Mouse (Mus musculus) frontal cortex, adult 2 months (tissue): ENCODE measurements around the gene Ksr1. TPM values are rescaled to one million over a fixed set of nuclear protein-coding genes. Genes with fewer than 3 reads are reported as not detected.
"Not testable (repeated sequence)": the region's sequence is repeated elsewhere in the genome, so short reads cannot be mapped to it uniquely, and the experiment has no call there.

Source experiments
- DNase-seq, 2 experiments: peaks; one replicate each; pipeline ENCODE4 v3.0.0; 2022; ENCODE audit warnings: low spot score in 1 of 2; ENCODE audit errors: extremely low spot score in 1 of 2
- polyA plus RNA-seq: library from polyadenylated mRNA; depleted of rRNA; stranded (reverse); fragments of >200 nt; gene quantifications from 2 replicates; pipeline ENCODE4 v1.2.3, GENCODE M21; 2012

The Ksr1 gene
- polyA plus RNA-seq, 1 experiment = 55.7 TPM

- peak in 1 of 2 experiments; percentile 60 for DNase-seq
Measured at GRCm38 (mm10) chr11:79019839-79020534, 126.2 kb downstream of the Ksr1 start.

DNA sequence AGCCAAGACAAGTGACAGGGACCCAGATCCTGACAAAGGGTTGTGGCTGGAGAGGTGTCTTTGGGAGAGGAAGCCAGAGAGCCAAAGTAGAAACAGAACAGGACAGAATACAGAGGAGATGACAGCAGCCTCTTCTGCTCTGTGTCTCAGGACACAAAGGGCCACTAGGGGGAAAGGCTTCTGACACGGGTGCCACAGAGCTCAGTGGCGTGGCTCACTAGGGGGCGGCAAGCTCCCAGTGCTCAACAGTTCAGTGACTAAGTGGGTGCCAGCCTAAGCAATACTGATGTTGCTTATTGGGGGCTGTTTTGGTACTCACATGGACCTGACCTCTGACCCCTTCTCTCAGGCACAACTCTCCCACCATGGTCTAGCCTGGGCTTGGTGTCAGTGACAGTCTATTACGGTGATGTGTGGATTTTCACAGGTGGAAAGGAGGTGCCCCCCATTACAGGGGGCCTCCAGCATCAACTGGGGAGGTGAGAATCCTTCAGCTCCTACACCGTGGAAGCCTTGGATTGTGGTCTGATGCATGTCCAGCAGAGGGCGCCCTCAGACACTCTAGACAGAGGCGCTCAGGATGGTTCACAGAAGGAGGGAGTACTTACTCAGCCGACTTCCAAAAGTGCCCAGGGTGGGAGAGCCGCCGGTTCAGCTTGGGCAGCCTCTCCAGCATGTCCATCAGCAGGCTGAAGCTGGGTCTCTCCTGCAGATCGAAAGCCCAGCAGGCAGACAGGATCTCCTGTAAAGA, 127.1 kb downstream of the Ksr1 start:
- DNase-seq = peak in 1 of 2 experiments; percentile 84

GRCm38 (mm10) chr11:79017161-79017606, 129.0 kb downstream of the Ksr1 start:
- no peak for DNase-seq

DNA sequence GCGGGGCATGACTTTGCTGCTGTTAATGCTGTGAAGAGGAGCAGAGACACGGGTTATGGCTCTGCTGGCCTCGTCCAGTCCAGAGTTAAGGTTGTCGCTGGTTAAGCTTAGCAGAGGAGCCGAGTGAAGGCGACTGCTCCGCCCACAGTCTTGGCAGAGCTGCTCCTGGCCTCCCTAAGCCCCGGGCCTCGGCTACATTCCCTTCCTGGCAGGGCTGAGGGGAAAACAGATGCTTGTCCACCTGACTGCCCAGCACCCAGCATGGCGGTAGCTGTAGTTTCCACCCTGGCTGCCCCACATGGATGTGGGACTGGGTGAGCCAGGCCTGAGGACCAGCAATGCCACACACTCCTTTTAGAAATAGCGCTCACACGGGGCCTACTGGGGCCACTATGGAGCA, 130.0 kb downstream of the Ksr1 start:
- DNase-seq = no peak

- DNase-seq = no peak
Measured at GRCm38 (mm10) chr11:79015660-79016215, 130.5 kb downstream of the Ksr1 start.

GRCm38 (mm10) chr11:79014602-79015325, 131.4 kb downstream of the Ksr1 start:
- DNase-seq = no peak

DNA sequence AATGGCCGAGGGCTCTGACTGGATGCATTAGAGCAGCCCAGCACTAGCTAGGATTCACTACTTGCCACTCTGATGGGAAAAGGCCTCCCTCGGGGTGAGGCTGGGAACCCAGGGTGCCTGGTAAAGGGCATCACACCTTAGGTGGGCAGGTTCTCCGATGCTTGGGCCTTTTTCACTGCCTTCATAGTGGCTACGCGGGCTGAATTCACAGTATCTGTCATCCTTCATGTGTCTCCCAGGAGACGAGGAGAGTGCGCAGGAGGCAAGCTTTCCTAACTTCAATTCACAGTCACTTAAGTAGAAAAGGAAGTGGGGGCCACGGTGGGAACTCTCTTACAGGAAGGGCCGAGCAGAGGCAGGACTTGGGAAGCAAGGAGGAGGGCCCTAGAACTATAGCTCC, 132.4 kb downstream of the Ksr1 start:
- no peak for DNase-seq

- DNase-seq = no peak
Measured at GRCm38 (mm10) chr11:79013056-79013455, 133.2 kb downstream of the Ksr1 start.

- DNase-seq = no peak
Measured at GRCm38 (mm10) chr11:79012529-79012928, 133.7 kb downstream of the Ksr1 start.

GRCm38 (mm10) chr11:79008891-79009290, 137.3 kb downstream of the Ksr1 start:
- no peak for DNase-seq

GRCm38 (mm10) chr11:79008007-79008775, 138.0 kb downstream of the Ksr1 start:
- DNase-seq = no peak

GRCm38 (mm10) chr11:79007356-79007755, 138.9 kb downstream of the Ksr1 start:
- DNase-seq = not testable (repeated sequence)

- no peak for DNase-seq
Measured at GRCm38 (mm10) chr11:79006417-79006816, 139.8 kb downstream of the Ksr1 start.

DNA sequence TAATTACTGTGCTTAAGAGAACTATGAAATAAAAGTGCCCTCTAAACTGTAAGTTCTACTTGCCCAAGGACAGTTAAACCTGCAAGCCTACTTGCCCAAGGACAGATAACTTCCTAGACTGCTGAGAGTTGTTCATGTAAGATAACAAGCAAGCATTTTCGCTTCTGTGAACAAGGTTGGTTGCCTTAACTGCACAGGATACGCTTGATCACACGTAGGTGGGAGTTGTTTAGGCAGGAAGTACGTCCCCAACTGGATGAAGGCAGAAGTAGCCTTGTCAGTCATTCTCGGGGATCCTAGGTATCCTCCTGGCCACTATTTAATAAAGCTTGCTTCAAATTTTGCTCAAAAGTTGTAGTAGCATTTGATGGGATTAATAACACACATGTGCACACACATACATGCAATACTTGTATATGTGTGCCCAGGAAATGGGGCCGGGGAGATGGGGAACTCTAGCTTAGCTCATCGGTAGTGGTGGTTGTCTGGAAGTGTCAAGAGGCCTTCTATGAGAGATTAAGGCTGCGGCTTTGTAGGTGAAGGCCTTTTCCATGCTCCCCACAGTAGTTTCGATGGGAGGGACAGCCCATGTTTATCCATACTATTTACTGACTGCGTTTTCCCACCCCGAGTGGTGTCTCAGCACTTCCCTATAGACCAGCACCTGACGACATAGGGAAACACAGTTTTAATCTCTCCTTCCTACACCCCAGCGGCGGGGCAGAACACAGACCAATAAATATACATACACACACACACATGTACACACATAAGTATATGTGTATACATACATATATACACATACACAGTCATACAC, 140.4 kb downstream of the Ksr1 start:
- no peak for DNase-seq

DNA sequence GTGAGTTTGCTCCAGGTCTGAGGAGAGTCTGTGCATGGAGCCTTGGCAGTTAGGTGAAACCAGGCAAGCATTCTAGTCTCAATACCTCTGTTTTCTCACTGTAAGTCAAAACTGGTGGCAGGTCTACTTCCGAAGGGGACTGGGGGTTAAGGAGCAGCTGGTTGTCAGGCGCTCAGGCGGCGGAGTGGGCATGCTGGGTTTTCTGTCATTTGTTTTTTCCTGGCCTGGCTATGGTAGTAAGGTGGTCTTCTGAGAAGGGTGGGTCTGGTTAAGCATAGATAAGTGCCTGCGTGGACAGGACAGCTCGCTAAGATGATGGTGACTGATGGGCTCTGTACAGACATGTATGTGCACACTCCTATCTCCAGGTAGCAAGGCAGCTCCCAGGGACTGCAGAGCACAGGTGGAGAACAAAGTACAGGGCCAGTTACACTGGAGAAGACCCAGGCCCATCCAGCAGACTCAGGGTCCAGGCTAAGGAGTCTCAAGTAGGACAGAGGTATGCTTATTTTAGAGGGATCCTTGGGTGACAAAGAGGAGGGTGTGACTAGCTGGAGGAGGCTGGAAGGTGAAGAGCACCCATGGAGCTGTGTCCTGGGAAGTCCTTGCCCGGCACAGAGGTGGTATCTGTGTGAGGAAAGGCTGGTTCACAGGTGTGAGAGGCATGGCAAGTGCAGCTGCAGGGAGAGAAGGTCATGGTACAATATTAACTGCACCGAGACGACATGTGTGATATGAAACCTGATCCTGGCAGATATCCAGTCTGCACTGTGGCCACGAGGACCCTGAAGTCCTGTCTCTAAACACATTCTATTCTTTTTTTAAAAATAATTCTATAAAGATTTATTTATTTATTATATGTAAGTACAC, 142.2 kb downstream of the Ksr1 start:
- DNase-seq = no peak

GRCm38 (mm10) chr11:79003053-79003768, 143.0 kb downstream of the Ksr1 start:
- no peak for DNase-seq

GRCm38 (mm10) chr11:79002551-79002951, 143.7 kb downstream of the Ksr1 start:
- no peak for DNase-seq

GRCm38 (mm10) chr11:79001871-79002270, 144.3 kb downstream of the Ksr1 start:
- DNase-seq = no peak
